Mouse (Mus musculus) ovary, adult 10 weeks (tissue): Measurements from ENCODE around the gene Ggcx. TPM values are rescaled to one million over a fixed set of nuclear protein-coding genes. Genes with fewer than 3 reads are reported as not detected.

Experiments used
- polyA plus RNA-seq: library from polyadenylated mRNA; stranded (reverse); fragments of 350-450 nt; fragmentation: Illumina TruSeq; extraction: RNeasy Lipid Tissue Mini Kit (QIAGEN cat#74804); gene quantifications from one replicate; pipeline ENCODE4 v1.2.3, GENCODE M21; 2014

The Ggcx gene
- polyA plus RNA-seq: 19.7 TPM

DNA sequence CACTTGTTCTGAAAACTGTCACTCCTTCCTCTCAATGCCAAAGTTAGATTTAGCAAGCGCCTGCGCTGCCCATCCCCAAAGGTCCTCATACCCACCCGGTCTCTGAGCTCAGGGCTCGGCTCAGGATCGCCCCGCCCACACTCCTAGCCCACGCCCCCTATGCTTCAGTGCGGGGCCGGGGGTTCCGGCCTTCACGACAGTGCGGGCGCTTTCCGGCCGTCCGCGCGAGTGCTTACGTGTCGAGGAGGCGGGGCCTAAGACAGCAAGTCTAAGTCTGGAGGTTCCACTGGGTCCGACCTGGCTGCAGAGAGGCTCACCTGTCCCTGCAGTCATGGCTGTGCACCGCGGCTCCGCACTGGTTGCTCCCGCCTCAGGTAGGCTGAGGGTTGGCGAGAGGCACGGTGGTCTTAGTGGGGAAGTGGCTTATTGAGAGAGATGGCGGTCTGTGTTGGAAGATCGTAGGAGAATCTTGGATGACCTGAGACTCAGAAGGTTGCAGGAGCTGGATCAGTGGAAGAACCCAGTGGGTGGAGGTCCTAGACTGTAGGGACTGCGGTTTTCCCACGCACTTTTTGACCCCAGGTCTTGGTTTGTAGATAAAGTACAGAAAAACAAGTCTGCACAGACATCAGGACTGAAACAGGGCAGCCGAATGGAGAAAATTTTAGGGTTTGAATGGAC is at the start of gene Ggcx:
Gene Ggcx (plus strand): TSS at position 233 of the 681 bp plus-strand sequence.

GRCm38 (mm10) chr6:72366844-72367443 is 47.2 kb upstream of the Ggcx start, which contains the start of gene Rnf181:
Gene Rnf181, minus strand, starts transcription at chr6:72366956.

GRCm38 (mm10) chr6:72380131-72380770 is 33.9 kb upstream of the Ggcx start, which contains the start of gene Vamp5:
Gene Vamp5, minus strand, starts transcription at chr6:72380468.

DNA sequence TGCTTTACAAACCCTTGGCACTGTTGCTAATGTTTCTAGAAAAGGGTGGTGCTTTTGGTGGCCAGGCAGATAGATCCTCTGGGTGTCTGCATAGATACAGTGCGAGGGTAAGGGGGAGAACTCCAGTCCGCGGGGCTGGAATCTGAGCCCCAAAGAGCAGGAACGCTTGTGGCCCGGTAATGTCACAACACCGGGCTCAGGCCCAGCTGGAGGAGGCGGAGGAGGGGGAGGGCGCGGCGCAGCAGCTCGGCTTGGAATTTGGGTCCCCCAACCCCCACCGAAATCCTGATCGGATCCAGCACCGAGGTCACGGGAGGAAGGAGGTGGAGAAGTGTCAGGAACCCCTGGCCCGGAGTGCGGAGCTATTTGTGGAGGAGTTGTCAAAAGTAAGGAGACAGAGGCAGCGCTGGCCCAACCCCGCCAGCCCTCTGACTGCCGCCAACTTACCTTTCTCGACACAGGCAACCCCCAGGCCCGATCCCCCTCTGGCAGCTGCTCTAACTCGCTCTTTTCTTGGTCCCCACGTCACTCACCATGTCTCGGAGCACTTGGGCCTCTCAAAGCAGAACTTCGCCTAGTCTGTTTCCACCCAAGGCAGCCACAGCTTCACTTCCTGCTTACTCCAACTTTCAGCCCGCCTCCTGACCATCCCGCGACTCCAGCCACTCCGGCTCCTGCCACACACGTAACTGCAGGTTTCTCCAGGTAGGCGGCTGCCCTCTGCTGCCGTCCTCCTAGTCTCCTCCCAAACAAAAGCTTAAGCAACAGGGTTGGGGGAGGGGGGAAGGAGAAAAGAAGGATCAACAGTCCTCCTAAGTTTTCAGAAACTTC is 24.0 kb upstream of the Ggcx start, which contains the start of gene Vamp8:
Gene Vamp8 (minus strand): TSS at position 763 of the 831 bp plus-strand sequence.

DNA sequence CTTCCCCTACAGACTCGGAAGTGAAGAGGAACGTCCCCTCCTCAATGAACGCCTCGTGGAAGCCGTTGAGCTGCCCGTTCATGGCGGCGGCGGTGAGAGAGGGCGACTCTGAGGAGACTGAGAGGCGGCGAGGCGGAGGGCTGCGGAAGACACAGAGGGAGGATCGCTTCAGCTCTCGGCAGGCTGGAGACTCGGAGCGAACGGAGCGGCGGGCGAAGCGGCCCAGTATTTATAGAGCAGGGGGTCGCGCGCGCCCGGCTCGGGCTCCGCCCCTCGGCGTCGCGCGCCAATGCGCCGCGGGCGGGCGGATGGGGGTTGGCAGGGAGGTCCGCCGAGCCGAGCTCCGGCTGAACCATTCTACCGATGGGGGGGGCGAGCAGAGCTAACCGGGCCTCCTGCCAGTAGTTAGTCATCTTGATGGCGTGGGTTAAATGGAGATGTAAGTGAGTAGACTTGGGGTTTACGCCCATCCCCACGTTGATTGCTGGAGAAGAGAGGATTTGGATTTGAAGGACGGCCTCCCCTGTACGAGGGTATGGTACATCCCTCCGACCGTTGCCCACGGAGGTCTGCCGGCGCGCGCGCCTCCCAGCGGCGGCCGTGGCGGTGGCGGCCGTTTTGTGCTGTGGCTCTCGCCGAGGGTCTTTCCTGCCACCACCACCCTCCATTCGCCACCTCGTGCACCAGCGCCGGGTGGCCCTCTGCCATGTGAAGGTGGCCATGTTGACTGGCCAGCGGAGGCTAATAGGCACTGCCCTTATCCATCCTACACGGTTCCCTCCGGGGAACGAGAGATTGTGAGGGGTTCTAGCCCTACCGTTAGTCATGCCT is 25.5 kb downstream of the Ggcx start, which contains the start of gene Mat2a:
Gene Mat2a (minus strand): TSS at position 204 of the 831 bp plus-strand sequence.

Other genes starting within 250 kb of the Ggcx start
- gene Atoh8, start 178.7 kb upstream of the Ggcx start, polyA plus RNA-seq: 0.54 TPM
- gene Sftpb, start 109.7 kb upstream of the Ggcx start, polyA plus RNA-seq: not detected
- gene Usp39, start 69.1 kb upstream of the Ggcx start, polyA plus RNA-seq: 72.8 TPM
- 38.3 TPM for gene 0610030E20Rik, start 67.0 kb upstream of the Ggcx start, polyA plus RNA-seq
- gene Tmem150a, start 58.9 kb upstream of the Ggcx start, polyA plus RNA-seq: 0.83 TPM
- gene Rnf181, start 47.4 kb upstream of the Ggcx start, polyA plus RNA-seq: 165 TPM
- gene Vamp5, start 33.8 kb upstream of the Ggcx start, polyA plus RNA-seq: 0.34 TPM
- gene Vamp8, start 23.6 kb upstream of the Ggcx start, polyA plus RNA-seq: 35.1 TPM
- 298 TPM for gene Mat2a, start 25.2 kb downstream of the Ggcx start, polyA plus RNA-seq
- not detected for gene Sh2d6, start 107.4 kb downstream of the Ggcx start, polyA plus RNA-seq
- 1.3 TPM for gene Capg, start 130.1 kb downstream of the Ggcx start, polyA plus RNA-seq
- gene Elmod3, start 184.1 kb downstream of the Ggcx start, polyA plus RNA-seq: 4.4 TPM
- gene Retsat, start 184.2 kb downstream of the Ggcx start, polyA plus RNA-seq: 10.9 TPM
- 251 TPM for gene Tgoln1, start 202.7 kb downstream of the Ggcx start, polyA plus RNA-seq